Mouse (Mus musculus) limb, embryonic 12.5 days (tissue): ENCODE measurements at regions not wholly inside any gene's neighbourhood (a gene's known extent, or its start where the extent isn't known, plus 50 kb on each side); places are given as distances from the start of the nearest gene placed in this dataset.
A peak's percentile ranks its signal among the peaks of the same experiment; 100 is the strongest.

Source experiments
- ATAC-seq: fragments of 200-750 bp; cut with Nextera tagmentation; 2 replicates; pipeline ENCODE4 v1.8.0; 2017; ENCODE audit warnings: low read depth, moderate TSS enrichment; ENCODE audit not compliant: insufficient number of reproducible peaks, insufficient read depth, low FRiP score, low TSS enrichment
- H3K27ac ChIP-seq: fragments of 300-500 bp; sonication (generic); 2 replicates; pipeline ENCODE4 v1.5.1; 2016; ENCODE audit warnings: mild to moderate bottlenecking, moderate library complexity
- H3K27me3 ChIP-seq: fragments of 300-500 bp; sonication (generic); 2 replicates; pipeline ENCODE4 v1.6.1; 2016; ENCODE audit warnings: mild to moderate bottlenecking, moderate library complexity
- H3K36me3 ChIP-seq: fragments of 300-500 bp; sonication (generic); 2 replicates; pipeline ENCODE4 v1.6.1; 2016; ENCODE audit warnings: mild to moderate bottlenecking, moderate library complexity
- H3K4me1 ChIP-seq: fragments of 300-500 bp; sonication (generic); replicated peaks from 2 replicates; pipeline ENCODE4 v1.6.1; 2016
- H3K4me2 ChIP-seq: fragments of 300-500 bp; sonication (generic); 2 replicates; pipeline ENCODE4 v1.6.1; 2016; ENCODE audit warnings: mild to moderate bottlenecking, moderate library complexity
- H3K4me3 ChIP-seq: fragments of 300-500 bp; sonication (generic); replicated peaks from 2 replicates; pipeline ENCODE4 v1.5.1; 2016; ENCODE audit warnings: mild to moderate bottlenecking
- H3K9ac ChIP-seq: fragments of 300-500 bp; sonication (generic); replicated peaks from 2 replicates; pipeline ENCODE4 v1.6.1; 2016; ENCODE audit warnings: mild to moderate bottlenecking, moderate library complexity
- H3K9me3 ChIP-seq: fragments of 300-500 bp; sonication (generic); 2 replicates; pipeline ENCODE4 v1.6.1; 2016; ENCODE audit warnings: mild to moderate bottlenecking, moderate library complexity
- WGBS: fragments of 180-500 bp; shearing (Covaris S2); methylation state at CpG from one replicate; pipeline ENCODE4 v1.1.7; 2016; 5-methylcytosine and 5-hydroxymethylcytosine counted together

DNA sequence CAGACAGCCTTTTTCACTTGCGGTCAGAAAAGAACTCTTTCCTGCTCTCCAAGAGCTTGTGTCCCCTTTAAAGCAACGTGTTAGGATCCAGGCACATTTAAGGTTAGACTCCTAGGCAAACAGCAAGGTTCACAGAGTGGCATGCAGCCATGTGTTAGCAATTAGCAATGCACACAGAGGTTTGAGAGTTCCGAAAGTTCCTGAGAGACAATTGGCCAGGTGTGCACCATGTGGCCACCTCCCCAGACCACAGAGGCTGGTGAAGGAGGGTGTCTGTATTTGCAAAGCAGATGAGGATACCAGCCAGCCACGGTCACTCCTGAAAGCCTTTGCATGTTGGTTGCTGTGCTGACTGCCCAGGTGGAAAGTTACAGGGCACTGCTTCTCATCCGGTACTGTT is 240.6 kb downstream of the H2al1j start:
- ATAC-seq: peak; percentile 47; the same call in 1 of the 2 replicates
- H3K27ac ChIP-seq: no peak overlapping the region

DNA sequence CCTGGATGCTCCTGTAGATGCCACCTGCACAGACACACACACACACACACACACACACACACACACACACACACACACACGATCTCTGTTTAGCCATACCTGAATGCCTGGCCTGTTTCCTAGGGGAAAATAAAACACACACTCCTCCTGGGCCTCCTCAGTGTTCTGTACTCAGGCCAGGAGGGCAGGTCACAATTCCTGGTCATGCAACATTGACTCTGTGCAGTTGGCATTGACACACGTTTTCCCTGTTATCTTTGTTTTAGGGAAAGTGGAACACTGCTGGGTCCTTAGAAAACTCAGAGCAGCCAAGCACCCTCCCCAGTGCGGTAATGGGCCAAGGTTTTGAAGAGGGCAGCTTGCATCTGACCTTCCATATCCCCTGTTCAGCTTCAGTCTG is 246.7 kb downstream of the H2al1j start:
- Histone ChIP-seq H3K27me3 (peaks cover 32% of the 10 kb centered on the region), H3K4me2 (no peak overlapping the region), H3K9me3 (peaks cover 3% of the 10 kb centered on the region; the same call in 1 of the 2 replicates), H3K4me3 (no peak overlapping the region), H3K4me1 (no peaks in the 10 kb centered on the region), H3K9ac (no peak overlapping the region), H3K27ac (no peak overlapping the region), H3K36me3 (no peaks in the 10 kb centered on the region)
- ATAC-seq: no peak
- 77% methylated on average over 3 of the region's 3 CpGs for WGBS

More for the DNA sequence above, 240.6 kb downstream of the H2al1j start:
- Histone ChIP-seq H3K4me1 (peaks cover 12% of the 10 kb centered on the region; the same call in 1 of the 2 replicates), H3K9ac (no peak overlapping the region), H3K9me3 (peaks cover 3% of the 10 kb centered on the region; the same call in 1 of the 2 replicates), H3K4me3 (no peak overlapping the region), H3K27me3 (peaks cover 35% of the 10 kb centered on the region), H3K4me2 (no peak overlapping the region), H3K36me3 (no peaks in the 10 kb centered on the region)
- 27% methylated on average over 5 of the region's 5 CpGs for WGBS

DNA sequence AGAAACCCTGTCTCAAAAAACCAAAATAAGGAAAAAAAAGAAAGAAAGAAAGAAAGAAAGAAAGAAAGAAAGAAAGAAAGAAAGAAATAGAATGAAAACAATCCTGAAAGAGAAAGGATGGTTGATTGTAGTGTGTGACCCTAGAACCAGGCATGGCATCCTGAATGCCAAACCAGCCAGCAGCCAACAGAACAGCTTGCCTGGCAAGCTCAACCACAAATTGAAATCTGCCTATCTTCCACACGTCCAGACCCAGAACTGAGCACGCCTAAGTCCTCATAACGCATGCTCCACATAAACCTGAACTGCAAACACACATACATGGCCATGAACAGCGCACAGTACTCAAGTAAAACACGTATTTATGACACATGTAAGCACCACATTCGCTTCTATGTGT is 247.9 kb downstream of the H2al1j start:
- H3K9me3 ChIP-seq: peaks cover 3% of the 10 kb centered on the region; the same call in 1 of the 2 replicates
- H3K27ac ChIP-seq: no peak overlapping the region
- 82% methylated on average over 6 of the region's 6 CpGs for WGBS
- ATAC-seq: no peak
- no peaks in the 10 kb centered on the region for H3K36me3 ChIP-seq
- peaks cover 37% of the 10 kb centered on the region for H3K27me3 ChIP-seq
- H3K4me3 ChIP-seq: no peak overlapping the region
- H3K9ac ChIP-seq: no peak overlapping the region
- no peak overlapping the region for H3K4me2 ChIP-seq
- no peaks in the 10 kb centered on the region for H3K4me1 ChIP-seq

DNA sequence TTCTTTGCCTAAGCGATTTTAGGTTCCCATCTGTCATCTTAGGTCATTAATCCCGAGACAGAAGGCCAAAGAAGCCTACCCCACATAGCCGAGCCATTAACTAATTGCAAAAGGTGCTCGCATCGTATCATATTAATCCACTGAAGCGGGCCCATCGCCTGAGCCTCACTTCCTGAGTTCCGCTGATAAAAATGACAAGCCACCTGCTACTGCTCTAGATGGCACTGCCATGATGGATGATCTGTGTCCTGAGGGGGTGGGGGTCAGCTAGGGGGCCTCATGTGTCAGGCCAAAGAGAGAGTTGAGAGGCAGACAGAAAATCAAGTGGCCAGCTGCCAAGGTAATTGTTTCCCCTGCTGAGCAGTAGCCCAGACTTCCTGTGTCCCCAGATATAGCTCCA is 248.7 kb downstream of the H2al1j start:
- WGBS: 55% methylated on average over 8 of the region's 8 CpGs
- Histone ChIP-seq H3K36me3 (no peaks in the 10 kb centered on the region), H3K27ac (no peak overlapping the region), H3K4me1 (no peaks in the 10 kb centered on the region), H3K4me2 (no peak overlapping the region), H3K4me3 (no peak overlapping the region), H3K9me3 (peaks cover 3% of the 10 kb centered on the region; the same call in 1 of the 2 replicates), H3K9ac (no peak overlapping the region), H3K27me3 (peaks cover 41% of the 10 kb centered on the region)
- ATAC-seq: no peak

DNA sequence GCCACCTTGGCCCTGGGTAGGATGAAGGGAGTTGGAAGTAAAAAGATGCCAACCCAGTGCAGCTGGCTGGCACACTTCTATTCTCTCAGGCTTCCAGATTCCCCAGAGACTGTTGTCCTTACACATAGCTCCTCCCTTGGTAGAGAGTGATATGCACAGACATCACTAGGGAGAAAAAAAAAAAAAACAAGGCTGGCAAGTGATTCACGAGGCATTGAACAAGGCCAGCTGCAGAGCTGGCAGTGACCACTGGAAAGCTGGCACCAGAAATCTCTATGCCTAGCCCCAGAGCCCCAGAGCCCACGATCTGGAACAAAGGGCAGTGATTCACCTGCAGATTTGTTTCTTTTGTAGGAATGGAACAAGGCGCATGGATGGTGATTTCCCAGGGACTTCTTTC is 249.7 kb downstream of the H2al1j start:
- H3K9ac ChIP-seq: no peak overlapping the region
- H3K4me1 ChIP-seq: no peaks in the 10 kb centered on the region
- H3K9me3 ChIP-seq: peaks cover 3% of the 10 kb centered on the region; the same call in 1 of the 2 replicates
- 85% methylated on average over 3 of the region's 3 CpGs for WGBS
- H3K36me3 ChIP-seq: no peaks in the 10 kb centered on the region
- no peak overlapping the region for H3K27ac ChIP-seq
- ATAC-seq: no peak
- H3K4me3 ChIP-seq: no peak overlapping the region
- peaks cover 41% of the 10 kb centered on the region for H3K27me3 ChIP-seq
- no peak overlapping the region for H3K4me2 ChIP-seq

DNA sequence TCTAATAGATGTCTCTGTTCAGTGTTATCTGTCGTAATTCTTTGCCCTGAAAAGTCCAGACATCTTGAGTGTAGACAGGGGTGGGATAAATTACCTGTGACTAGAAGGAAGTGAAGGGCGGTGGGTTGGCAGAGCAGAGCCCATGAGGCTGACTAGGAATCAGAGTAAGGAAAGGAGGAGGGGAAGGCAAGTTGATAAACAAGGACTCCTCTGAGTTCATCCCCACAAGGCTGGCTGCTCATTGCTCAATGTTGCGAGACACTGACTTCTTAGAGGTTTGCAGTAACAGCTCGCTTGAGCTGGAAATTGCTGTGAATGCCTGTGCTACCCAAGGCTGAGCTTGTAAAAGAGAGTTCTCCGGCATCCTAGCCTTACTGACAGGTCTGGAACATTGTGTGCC is 257.7 kb downstream of the H2al1j start:
- H3K4me3 ChIP-seq: no peak overlapping the region
- no peak overlapping the region for H3K9ac ChIP-seq
- H3K4me1 ChIP-seq: peaks cover 11% of the 10 kb centered on the region; the same call in 1 of the 2 replicates
- H3K27ac ChIP-seq: no peak overlapping the region
- H3K9me3 ChIP-seq: no peaks in the 10 kb centered on the region
- H3K4me2 ChIP-seq: no peak overlapping the region
- no peak for ATAC-seq
- peaks cover 28% of the 10 kb centered on the region for H3K27me3 ChIP-seq
- H3K36me3 ChIP-seq: no peaks in the 10 kb centered on the region
- WGBS: 41% methylated on average over 5 of the region's 5 CpGs

DNA sequence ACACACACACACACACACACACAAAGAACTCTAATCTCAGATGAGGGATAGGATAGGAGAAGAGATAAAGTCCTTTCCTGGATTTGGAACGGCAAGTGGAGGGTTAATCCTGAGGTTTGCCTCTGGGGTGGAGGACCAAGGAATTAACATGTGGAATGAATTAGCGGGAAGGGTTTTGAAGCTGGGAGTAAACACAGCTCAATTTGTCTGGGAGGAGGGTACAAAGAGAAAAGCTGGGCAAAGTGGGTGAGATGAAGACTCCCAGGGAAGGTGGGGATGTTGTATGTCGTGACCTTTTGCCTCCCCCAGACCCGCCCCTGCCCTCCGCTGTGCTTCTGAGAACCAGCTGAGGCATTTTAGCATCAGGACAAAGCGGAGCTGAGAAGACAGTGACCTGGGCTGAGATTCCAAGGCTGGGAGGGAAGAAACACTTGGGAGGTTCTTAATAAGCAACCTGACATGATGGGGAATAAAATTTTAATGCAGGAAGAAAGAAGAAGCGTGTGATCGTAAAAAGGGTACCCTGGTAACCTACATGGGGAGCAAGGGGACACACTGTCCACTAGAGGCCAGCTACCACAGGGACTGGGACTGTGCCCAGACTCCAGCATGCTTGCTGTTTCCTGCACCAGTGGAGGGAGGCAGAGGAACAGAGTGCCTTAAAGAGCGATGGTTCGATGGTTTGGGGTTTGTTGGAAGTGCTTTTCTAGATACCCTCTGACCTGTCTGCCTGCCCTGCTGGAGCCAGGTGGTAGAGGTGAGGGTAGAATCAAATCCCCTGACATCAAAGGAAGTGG is 264.0 kb downstream of the H2al1j start:
- peaks cover 29% of the 10 kb centered on the region for H3K4me1 ChIP-seq
- no peak overlapping the region for H3K4me3 ChIP-seq
- WGBS: 21% methylated on average over 10 of the region's 10 CpGs
- H3K4me2 ChIP-seq: peak overlapping the region; percentile 42
- no peaks in the 10 kb centered on the region for H3K9me3 ChIP-seq
- no peak for ATAC-seq
- H3K36me3 ChIP-seq: no peaks in the 10 kb centered on the region
- no peak overlapping the region for H3K9ac ChIP-seq
- peak overlapping the region; percentile 59; the same call in 1 of the 2 replicates for H3K27ac ChIP-seq
- H3K27me3 ChIP-seq: peaks cover 53% of the 10 kb centered on the region

DNA sequence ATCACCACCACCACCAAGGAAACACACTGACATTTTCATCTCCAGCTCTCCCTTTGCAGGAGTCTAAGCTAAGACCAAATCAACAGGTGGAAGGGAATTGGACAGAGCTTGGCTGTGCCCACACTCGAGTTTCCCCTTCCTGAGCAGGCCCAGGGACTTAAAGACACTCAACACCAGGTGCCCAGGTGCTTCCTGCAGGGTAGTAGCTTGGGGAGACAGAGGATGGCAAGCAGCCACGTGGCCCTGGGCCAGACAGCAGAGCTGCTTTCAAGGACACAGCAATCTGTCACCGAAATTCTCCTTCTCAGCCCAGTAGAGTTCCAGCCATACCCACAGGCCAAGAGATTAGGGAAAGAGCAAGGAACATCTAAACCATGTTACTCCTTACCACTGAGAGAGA is 266.9 kb downstream of the H2al1j start:
- H3K4me1 ChIP-seq: peaks cover 20% of the 10 kb centered on the region
- H3K4me3 ChIP-seq: no peak overlapping the region
- H3K27me3 ChIP-seq: peaks cover 35% of the 10 kb centered on the region
- H3K27ac ChIP-seq: no peak overlapping the region
- WGBS: 54% methylated on average over 3 of the region's 3 CpGs
- H3K9ac ChIP-seq: no peak overlapping the region
- H3K36me3 ChIP-seq: no peaks in the 10 kb centered on the region
- H3K4me2 ChIP-seq: no peak overlapping the region
- no peak for ATAC-seq
- no peaks in the 10 kb centered on the region for H3K9me3 ChIP-seq

DNA sequence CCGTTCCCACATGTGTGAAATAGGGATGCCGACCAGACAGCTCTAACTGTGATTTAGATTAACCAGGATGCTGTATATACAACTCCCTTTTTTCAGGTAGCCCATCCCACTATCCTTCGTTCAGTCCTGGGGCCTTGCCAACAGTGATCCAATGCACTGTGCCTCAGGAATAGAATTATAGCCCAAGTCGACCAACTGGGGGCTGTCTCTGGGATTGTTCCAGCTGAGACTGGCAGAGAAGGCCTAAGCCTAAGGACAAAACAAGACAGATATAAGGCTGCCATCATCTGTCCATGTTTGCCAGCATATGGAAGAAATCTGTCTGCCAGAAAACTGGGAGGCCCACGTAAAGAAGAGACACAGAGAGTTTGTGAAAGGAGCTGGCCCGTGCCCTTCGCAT is 269.9 kb downstream of the H2al1j start:
- H3K9ac ChIP-seq: no peak overlapping the region
- H3K27ac ChIP-seq: no peak overlapping the region
- H3K4me3 ChIP-seq: no peak overlapping the region
- ATAC-seq: no peak
- WGBS: 81% methylated on average over 7 of the region's 7 CpGs
- H3K4me2 ChIP-seq: no peak overlapping the region
- no peaks in the 10 kb centered on the region for H3K36me3 ChIP-seq
- H3K9me3 ChIP-seq: no peaks in the 10 kb centered on the region
- H3K27me3 ChIP-seq: peaks cover 17% of the 10 kb centered on the region; the same call in 1 of the 2 replicates
- no peaks in the 10 kb centered on the region for H3K4me1 ChIP-seq

DNA sequence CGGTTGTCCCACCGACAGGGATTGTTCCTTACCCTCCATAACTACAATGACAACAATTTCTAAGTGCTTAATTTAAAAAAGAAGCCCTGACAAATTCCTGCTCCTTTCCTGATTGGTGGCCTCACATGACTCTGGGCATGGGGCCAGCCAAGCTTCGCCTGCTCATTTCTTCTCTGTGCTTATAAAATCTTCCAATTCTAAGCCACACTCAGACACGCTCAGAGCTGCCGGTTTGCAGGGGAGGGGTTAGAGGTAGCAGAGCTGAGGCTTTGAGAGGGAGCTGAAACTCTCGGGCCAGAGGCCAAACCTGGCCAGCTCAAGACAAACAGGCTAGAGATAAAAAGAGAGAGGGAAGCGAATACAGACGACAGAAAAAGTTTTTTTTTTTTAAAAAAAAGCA is 286.6 kb downstream of the H2al1j start:
- WGBS: 31% methylated on average over 8 of the region's 8 CpGs
- Histone ChIP-seq H3K27me3 (no peaks in the 10 kb centered on the region; the same call in 1 of the 2 replicates), H3K9me3 (no peaks in the 10 kb centered on the region), H3K4me3 (no peak overlapping the region), H3K27ac (no peak overlapping the region), H3K36me3 (no peaks in the 10 kb centered on the region), H3K9ac (no peak overlapping the region), H3K4me2 (no peak overlapping the region), H3K4me1 (no peaks in the 10 kb centered on the region)
- ATAC-seq: no peak

DNA sequence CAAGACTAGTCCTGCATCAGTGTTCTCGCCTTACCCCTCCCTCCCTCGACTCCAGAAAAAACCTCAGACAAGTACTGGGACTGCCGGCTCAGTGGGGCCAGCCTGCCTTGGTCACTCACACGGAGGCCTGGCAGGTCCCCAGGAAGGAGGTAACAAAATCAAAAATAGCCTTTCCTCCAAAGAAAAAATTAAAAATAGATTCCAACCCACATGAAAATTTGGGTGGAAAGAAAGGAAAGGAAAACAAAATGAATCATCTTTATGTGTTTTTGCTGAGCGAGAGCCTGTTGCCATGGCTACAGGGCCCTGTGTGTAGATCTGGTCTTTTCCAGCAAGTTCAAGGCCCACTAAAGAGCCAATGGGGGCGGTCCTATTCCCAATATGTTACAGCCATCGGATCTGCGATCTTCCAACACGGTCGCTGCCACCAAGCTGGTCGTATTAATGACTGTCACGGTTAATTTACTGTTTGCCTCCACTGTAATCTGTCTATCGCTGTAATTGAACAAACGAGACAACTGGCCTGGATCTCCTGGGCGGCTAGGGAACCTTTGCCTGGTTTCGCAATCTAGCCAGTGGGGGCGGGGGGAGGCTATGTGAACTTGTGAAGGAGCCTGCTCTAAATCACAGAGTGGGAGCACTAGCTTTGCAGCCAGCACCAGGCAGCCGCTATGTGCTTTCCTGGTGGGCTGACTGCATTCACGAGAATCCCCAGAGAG is 293.6 kb downstream of the H2al1j start:
- Histone ChIP-seq H3K27me3 (peaks cover 16% of the 10 kb centered on the region), H3K27ac (no peak overlapping the region)

More for the DNA sequence above, 293.6 kb downstream of the H2al1j start:
- Histone ChIP-seq H3K4me2 (no peak overlapping the region), H3K36me3 (no peaks in the 10 kb centered on the region), H3K9me3 (no peaks in the 10 kb centered on the region), H3K4me1 (peaks cover 7% of the 10 kb centered on the region; the same call in 1 of the 2 replicates), H3K4me3 (no peak overlapping the region), H3K9ac (no peak overlapping the region)
- ATAC-seq: no peak
- WGBS: 51% methylated on average over 19 of the region's 19 CpGs
